Mouse (Mus musculus) heart, embryonic 11.5 days (tissue): Measurements from ENCODE around the gene Ctnnal1. TPM values are rescaled to one million over a fixed set of nuclear protein-coding genes. Genes with fewer than 3 reads are reported as not detected.
"Not testable (repeated sequence)": the region's sequence is repeated elsewhere in the genome, so short reads cannot be mapped to it uniquely, and the experiment has no call there.

Source experiments
- ATAC-seq: fragments of 200-750 bp; cut with Nextera tagmentation; replicated peaks from 2 replicates; pipeline ENCODE4 v1.8.0; 2017; ENCODE audit warnings: moderate library complexity; ENCODE audit not compliant: insufficient number of reproducible peaks, low FRiP score, low TSS enrichment
- H3K27ac ChIP-seq: fragments of 300-500 bp; sonication (generic); 2 replicates; pipeline ENCODE4 v1.5.1; 2014; ENCODE audit warnings: mild to moderate bottlenecking, low read depth, low read length
- H3K27me3 ChIP-seq: fragments of 300-500 bp; sonication (generic); 2 replicates; pipeline ENCODE4 v1.6.1; 2014; ENCODE audit warnings: mild to moderate bottlenecking, low read length, mixed read lengths; ENCODE audit not compliant: control insufficient read depth, insufficient read depth
- H3K36me3 ChIP-seq: fragments of 300-500 bp; sonication (generic); 2 replicates; pipeline ENCODE4 v1.6.1; 2014; ENCODE audit warnings: mild to moderate bottlenecking, low read length, moderate library complexity, mixed read lengths; ENCODE audit not compliant: control insufficient read depth, insufficient read depth
- H3K4me1 ChIP-seq: fragments of 300-500 bp; sonication (generic); 2 replicates; pipeline ENCODE4 v1.6.1; 2014; ENCODE audit warnings: low read length; ENCODE audit not compliant: control insufficient read depth, insufficient read depth
- H3K4me2 ChIP-seq: fragments of 300-500 bp; sonication (generic); 2 replicates; pipeline ENCODE4 v1.6.1; 2014; ENCODE audit warnings: mild to moderate bottlenecking, moderate library complexity
- H3K4me3 ChIP-seq: fragments of 300-500 bp; sonication (generic); 2 replicates; pipeline ENCODE4 v1.5.1; 2014; ENCODE audit warnings: low read depth, low read length
- H3K9ac ChIP-seq: fragments of 300-500 bp; sonication (generic); 2 replicates; pipeline ENCODE4 v1.6.1; 2014; ENCODE audit warnings: mild to moderate bottlenecking, low read depth, low read length, moderate library complexity
- H3K9me3 ChIP-seq: fragments of 300-500 bp; sonication (generic); replicated peaks from 2 replicates; pipeline ENCODE4 v1.6.1; 2016; ENCODE audit warnings: low read length; ENCODE audit not compliant: control insufficient read depth
- WGBS: fragments of 180-500 bp; shearing (Covaris S2); extraction: QIAGEN DNeasy Blood & Tissue Kit; methylation state at CpG from one replicate; pipeline ENCODE4 v1.1.7; 2014; ENCODE audit not compliant: insufficient replicate concordance; 5-methylcytosine and 5-hydroxymethylcytosine counted together
- polyA plus RNA-seq: library from polyadenylated mRNA; unstranded; fragments of >200 nt; fragmentation: Nextera tagmentation; extraction: Ambion mirVana; gene quantifications from 2 replicates; pipeline ENCODE4 v1.2.1, GENCODE M21; 2014

Ctnnal1 gene
- polyA plus RNA-seq, 1 experiment from 2014 or later, result 16.5 TPM

DNA sequence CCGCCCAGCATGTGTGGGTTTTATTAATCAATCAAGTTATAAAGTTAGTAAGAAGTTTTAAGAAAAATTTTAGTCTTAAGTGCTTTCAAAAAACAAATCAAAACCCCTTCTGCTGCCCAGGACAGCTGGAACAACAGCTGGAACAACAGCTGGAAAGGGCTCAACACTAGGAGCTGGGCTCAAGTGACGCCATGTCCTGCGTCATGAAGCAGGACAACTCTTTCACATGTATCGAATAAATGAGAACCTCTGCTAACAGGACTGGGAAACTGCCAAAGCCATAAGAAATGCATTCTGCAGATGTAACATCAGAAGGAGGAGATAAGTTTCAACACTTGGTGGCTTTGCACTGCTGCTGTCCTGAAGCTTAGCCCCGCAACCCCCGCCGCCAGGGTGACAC lies 14.0 kb upstream of the Ctnnal1 start:
- no peak overlapping the region for H3K9ac ChIP-seq
- H3K27ac ChIP-seq, result no peak overlapping the region
- H3K4me2 ChIP-seq, result no peak overlapping the region
- H3K4me3 ChIP-seq, result no peak overlapping the region
- no peaks in the 10 kb centered on the region for H3K27me3 ChIP-seq
- peaks cover 10% of the 10 kb centered on the region; the same call in 1 of the 2 replicates for H3K36me3 ChIP-seq
- WGBS, result 90% methylated on average over 7 of the region's 7 CpGs
- H3K9me3 ChIP-seq, result no peaks in the 10 kb centered on the region
- no peak for ATAC-seq
- peaks cover 26% of the 10 kb centered on the region for H3K4me1 ChIP-seq

DNA sequence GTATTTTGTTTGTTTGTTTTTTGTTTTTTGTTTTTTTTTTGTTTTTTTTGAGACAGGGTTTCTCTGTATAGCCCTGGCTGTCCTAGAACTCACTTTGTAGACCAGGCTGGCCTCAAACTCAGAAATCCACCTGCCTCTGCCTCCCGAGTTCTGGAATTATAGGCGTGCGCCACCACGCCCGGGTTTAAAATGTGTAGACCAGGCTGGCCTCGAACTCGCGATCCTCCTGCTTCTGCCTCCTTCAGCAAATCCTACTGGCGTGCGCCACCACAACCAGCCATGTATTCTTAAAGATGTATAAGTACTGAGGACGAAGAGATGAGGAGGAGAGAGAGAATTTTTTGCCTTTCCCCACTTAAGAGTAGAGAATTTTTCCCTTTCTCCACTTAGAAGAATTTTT lies 5.6 kb upstream of the Ctnnal1 start:
- H3K27ac ChIP-seq, H3K27me3 ChIP-seq, H3K4me1 ChIP-seq, ATAC-seq, H3K9me3 ChIP-seq, H3K9ac ChIP-seq, H3K4me2 ChIP-seq, H3K4me3 ChIP-seq: not testable (repeated sequence)
- H3K36me3 ChIP-seq, result peaks cover 11% of the 10 kb centered on the region
- 95% methylated on average over 11 of the region's 11 CpGs for WGBS

GRCm38 (mm10) chr4:56867761-56868160 lies 2.8 kb upstream of the Ctnnal1 start:
- Histone ChIP-seq H3K4me3 (no peak overlapping the region), H3K27ac (no peak overlapping the region), H3K9me3 (no peaks in the 10 kb centered on the region), H3K27me3 (no peaks in the 10 kb centered on the region), H3K4me1 (peaks cover 12% of the 10 kb centered on the region; the same call in 1 of the 2 replicates), H3K4me2 (no peak overlapping the region), H3K9ac (no peak overlapping the region), H3K36me3 (0 out of 2 replicates have a peak, but pooled peaks cover 3% of the 10 kb centered on the region)
- no peak for ATAC-seq
- WGBS, result 82% methylated on average over 5 of the region's 5 CpGs

DNA sequence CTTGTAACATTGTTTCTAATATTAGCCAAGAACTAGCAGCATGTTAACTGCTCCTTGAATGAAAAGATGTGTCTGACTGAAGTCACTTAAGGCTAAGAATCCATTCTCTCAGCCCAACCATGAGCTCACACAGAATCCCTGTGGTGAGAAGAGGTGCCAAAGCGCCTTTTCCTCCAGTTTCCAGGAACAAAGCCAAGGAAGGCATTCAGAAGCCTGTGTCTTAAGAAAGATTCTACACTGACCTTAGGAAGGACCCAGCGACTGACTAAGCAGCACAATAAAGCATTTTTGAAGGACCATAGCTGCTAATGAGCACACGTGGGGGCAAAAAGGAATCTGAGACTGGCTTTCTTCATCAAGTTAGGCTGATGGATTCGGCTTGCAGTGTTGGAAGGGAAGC lies 983 bp upstream of the Ctnnal1 start:
- Histone ChIP-seq H3K27me3 (no peaks in the 10 kb centered on the region), H3K9me3 (no peaks in the 10 kb centered on the region), H3K9ac (no peak overlapping the region), H3K27ac (peak overlapping the region; percentile 35; the same call in 1 of the 2 replicates), H3K4me1 (peaks cover 12% of the 10 kb centered on the region; the same call in 1 of the 2 replicates), H3K36me3 (0 out of 2 replicates have a peak, but pooled peaks cover 1% of the 10 kb centered on the region), H3K4me2 (no peak overlapping the region), H3K4me3 (no peak overlapping the region)
- ATAC-seq, result no peak
- WGBS, result 61% methylated on average over 4 of the region's 4 CpGs

GRCm38 (mm10) chr4:56864417-56865001 lies 479 bp downstream of the Ctnnal1 start:
- Histone ChIP-seq H3K36me3 (no peaks in the 10 kb centered on the region), H3K4me3 (peak overlapping the region; percentile 63), H3K9ac (peak overlapping the region; percentile 79), H3K9me3 (no peaks in the 10 kb centered on the region), H3K4me2 (peak overlapping the region; percentile 85), H3K27me3 (no peaks in the 10 kb centered on the region), H3K4me1 (peaks cover 12% of the 10 kb centered on the region; the same call in 1 of the 2 replicates), H3K27ac (peak overlapping the region; percentile 75)
- under 1% methylated on average over 49 of the region's 49 CpGs for WGBS
- peak; percentile 58 for ATAC-seq

GRCm38 (mm10) chr4:56864016-56864415 lies 972 bp downstream of the Ctnnal1 start:
- 57% methylated on average over 4 of the region's 4 CpGs for WGBS

DNA sequence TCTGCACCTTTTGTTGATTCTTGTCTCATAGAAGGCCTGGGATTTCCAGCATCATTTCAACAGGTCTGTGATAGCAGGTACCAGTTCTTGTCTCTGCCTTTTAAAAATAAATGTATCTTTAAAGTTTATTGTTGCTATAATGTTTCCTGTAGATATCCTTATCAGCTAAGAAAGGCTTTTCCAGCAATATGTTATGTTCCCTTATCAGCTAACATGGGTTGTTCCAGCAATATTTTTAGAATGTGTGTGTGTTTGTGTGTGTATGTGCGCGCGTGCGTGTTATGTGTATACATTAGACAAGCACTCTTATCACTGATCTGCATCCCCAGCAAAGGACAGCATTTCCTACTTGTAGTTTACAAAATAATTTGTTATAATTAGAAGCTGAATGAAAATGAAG lies 3.4 kb downstream of the Ctnnal1 start:
- 73% methylated on average over 4 of the region's 4 CpGs for WGBS
- H3K36me3 ChIP-seq, result no peaks in the 10 kb centered on the region
- H3K4me3 ChIP-seq, result no peak overlapping the region
- H3K4me1 ChIP-seq, result peaks cover 12% of the 10 kb centered on the region; the same call in 1 of the 2 replicates
- H3K9ac ChIP-seq, result no peak overlapping the region
- no peak overlapping the region for H3K4me2 ChIP-seq
- ATAC-seq, result no peak
- no peak overlapping the region for H3K27ac ChIP-seq
- H3K9me3 ChIP-seq, result no peaks in the 10 kb centered on the region
- no peaks in the 10 kb centered on the region for H3K27me3 ChIP-seq

More at GRCm38 (mm10) chr4:56864016-56864415, 972 bp downstream of the Ctnnal1 start:
- no peak for ATAC-seq
- Histone ChIP-seq H3K9me3 (no peaks in the 10 kb centered on the region), H3K4me3 (peak overlapping the region; percentile 63), H3K9ac (peak overlapping the region; percentile 79), H3K27ac (no peak overlapping the region), H3K36me3 (no peaks in the 10 kb centered on the region), H3K4me1 (peaks cover 12% of the 10 kb centered on the region; the same call in 1 of the 2 replicates), H3K27me3 (no peaks in the 10 kb centered on the region), H3K4me2 (peak overlapping the region; percentile 85)

GRCm38 (mm10) chr4:56858733-56859132 lies 6.3 kb downstream of the Ctnnal1 start:
- 73% methylated on average over 9 of the region's 9 CpGs for WGBS
- H3K27ac ChIP-seq, result no peak overlapping the region
- H3K9me3 ChIP-seq, result no peaks in the 10 kb centered on the region
- H3K36me3 ChIP-seq, result no peaks in the 10 kb centered on the region
- H3K4me3 ChIP-seq, result no peak overlapping the region
- peaks cover 5% of the 10 kb centered on the region; the same call in 1 of the 2 replicates for H3K4me1 ChIP-seq
- no peak overlapping the region for H3K9ac ChIP-seq
- no peak for ATAC-seq
- no peaks in the 10 kb centered on the region for H3K27me3 ChIP-seq
- no peak overlapping the region for H3K4me2 ChIP-seq
